Mouse (Mus musculus) hindlimb bud, embryonic 11.5 days (tissue): Measurements from ENCODE around the gene Zcchc2.

Experiments
- DNase-seq: peaks from one replicate; pipeline ENCODE4 v3.0.0-alpha.2; 2012; ENCODE audit warnings: low read depth, low spot score; ENCODE audit errors: extremely low spot score

The Zcchc2 gene

GRCm38 (mm10) chr1:106031908-106032307, 41.7 kb downstream of the Zcchc2 start:
- DNase-seq: no peak

- no peak for DNase-seq
Observed at GRCm38 (mm10) chr1:106034776-106035175, 44.6 kb downstream of the Zcchc2 start.

GRCm38 (mm10) chr1:106036861-106037599, 46.8 kb downstream of the Zcchc2 start:
- DNase-seq: peak; percentile 39

GRCm38 (mm10) chr1:106039326-106039725, 49.1 kb downstream of the Zcchc2 start:
- no peak for DNase-seq

- DNase-seq: no peak
Observed at GRCm38 (mm10) chr1:106040271-106040670, 50.1 kb downstream of the Zcchc2 start.

- no peak for DNase-seq
Observed at GRCm38 (mm10) chr1:106042221-106042620, 52.0 kb downstream of the Zcchc2 start.

- DNase-seq: no peak
Observed at GRCm38 (mm10) chr1:106043053-106043820, 53.0 kb downstream of the Zcchc2 start.

GRCm38 (mm10) chr1:106049036-106049435, 58.8 kb downstream of the Zcchc2 start:
- no peak for DNase-seq

- DNase-seq: no peak
Observed at GRCm38 (mm10) chr1:106054978-106055377, 64.8 kb downstream of the Zcchc2 start.

- no peak for DNase-seq
Observed at GRCm38 (mm10) chr1:106058355-106058754, 68.1 kb downstream of the Zcchc2 start.

- DNase-seq: no peak
Observed at GRCm38 (mm10) chr1:106059516-106060277, 69.5 kb downstream of the Zcchc2 start.

- DNase-seq: no peak
Observed at GRCm38 (mm10) chr1:106061185-106061910, 71.1 kb downstream of the Zcchc2 start.

- DNase-seq: no peak
Observed at GRCm38 (mm10) chr1:106062891-106063590, 72.8 kb downstream of the Zcchc2 start.

GRCm38 (mm10) chr1:106063591-106064170, 73.5 kb downstream of the Zcchc2 start:
- DNase-seq: no peak

- no peak for DNase-seq
Observed at GRCm38 (mm10) chr1:106064291-106064690, 74.1 kb downstream of the Zcchc2 start.

GRCm38 (mm10) chr1:106064711-106065110, 74.5 kb downstream of the Zcchc2 start:
- DNase-seq: no peak

- DNase-seq: no peak
Observed at GRCm38 (mm10) chr1:106065679-106066078, 75.5 kb downstream of the Zcchc2 start.

- no peak for DNase-seq
Observed at GRCm38 (mm10) chr1:106067306-106067705, 77.1 kb downstream of the Zcchc2 start.

GRCm38 (mm10) chr1:106069867-106070543, 79.8 kb downstream of the Zcchc2 start:
- no peak for DNase-seq
